8 mouse cellular contexts compared by ENCODE assay signal in the genomic region with DNA sequence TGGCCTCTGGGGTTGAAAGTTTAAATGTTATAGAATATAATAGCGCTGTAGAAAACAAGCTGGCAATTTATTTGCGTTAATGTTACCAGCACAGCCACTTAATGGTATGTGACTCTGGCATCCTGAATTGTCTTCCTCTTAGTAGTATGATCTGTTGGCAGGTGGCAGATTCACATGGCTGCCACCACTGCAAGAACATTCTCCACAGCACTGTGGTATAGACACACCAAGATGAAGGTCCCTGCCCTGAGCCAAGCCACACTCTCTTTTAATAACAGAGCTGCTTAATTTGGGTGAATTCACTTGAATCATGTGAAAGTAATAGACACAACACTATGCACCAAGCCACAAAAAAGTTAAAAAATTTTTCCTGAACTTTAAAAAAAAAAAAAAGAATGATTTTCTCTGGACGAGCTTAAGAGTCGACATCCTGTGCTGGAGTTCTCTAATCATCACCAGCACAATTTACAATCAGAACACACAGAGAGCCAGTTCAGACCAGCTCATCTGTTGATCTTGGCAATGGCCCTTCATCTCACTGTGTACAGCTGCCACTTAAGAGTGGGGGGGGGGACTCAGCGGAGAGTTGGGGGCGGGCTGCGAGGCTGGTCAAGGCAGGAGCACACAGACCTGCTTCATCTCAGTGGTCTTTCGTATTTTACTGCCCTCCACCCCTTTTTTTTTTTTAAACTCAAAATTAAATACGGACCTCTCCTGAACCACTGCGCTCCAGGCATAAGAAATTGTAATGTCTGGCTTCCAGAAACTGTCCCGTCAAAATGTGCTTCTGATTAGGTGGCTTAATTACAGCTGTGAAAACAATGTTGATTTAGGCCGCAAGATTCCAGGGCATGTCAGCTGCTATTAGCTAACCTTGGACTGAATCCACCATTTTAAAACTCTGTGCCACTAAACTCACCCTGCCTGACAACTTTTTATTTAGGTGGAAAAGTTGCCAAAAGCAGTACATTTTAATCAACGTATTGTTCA.
DNase-seq lines count a peak whose midpoint lies in the region; ATAC-seq and TF ChIP-seq lines count a peak whose summit lies in the region.

No protein-coding gene starts in this region.

- no peaks in the 10 kb centered on the region for H3K36me3 ChIP-seq in kidney, embryonic 15.5 days

- peak overlapping the region; percentile 62 for H3K27ac ChIP-seq in kidney, embryonic 15.5 days

- ATAC-seq in kidney, embryonic 15.5 days (replicated peaks; ENCODE audit: low FRiP score): peak; percentile 87
- ATAC-seq in megakaryocyte progenitor cell, adult 5-6 weeks (replicated peaks; ENCODE audit: poor library complexity): no peak

- 40% methylated on average over 13 of the region's 13 CpGs for WGBS in kidney, embryonic 15.5 days

- peak; percentile 56 for DNase-seq in 3T3-L1 (ENCODE audit: low read depth, low spot score)
- peak; percentile 80 for DNase-seq in brain, embryonic 14.5 days (ENCODE audit: low read depth)
- peak; percentile 52 to 58 for DNase-seq in heart, adult 9 months (ENCODE audit: low spot score in 2 of 2)
- no peak for DNase-seq in thymus, postnatal 10 days (ENCODE audit: low spot score in 2 of 2)
- no peak for DNase-seq in natural killer cell, adult 2 months (ENCODE audit: low spot score in 2 of 2)
- no peak for DNase-seq in ovary, postnatal 10 days (ENCODE audit: low spot score)

- no peak for TF ChIP-seq POLR2A in brain, embryonic 14.5 days (IDR thresholded peaks at IDR 0.05; ENCODE audit: borderline replicate concordance, extremely low read depth, insufficient read depth, insufficient read length, poor library complexity, severe bottlenecking)

- TF ChIP-seq CTCF in brain, embryonic 14.5 days (IDR thresholded peaks at IDR 0.05; ENCODE audit: borderline replicate concordance, extremely low read depth, insufficient read depth, insufficient read length): no peak

- H3K4me1 ChIP-seq in kidney, embryonic 15.5 days: 0 out of 2 replicates have a peak, but pooled peaks cover 7% of the 10 kb centered on the region

- no peak overlapping the region for H3K4me3 ChIP-seq in kidney, embryonic 15.5 days (replicated peaks)

- H3K27me3 ChIP-seq in kidney, embryonic 15.5 days: no peaks in the 10 kb centered on the region

- H3K4me2 ChIP-seq in kidney, embryonic 15.5 days: peak overlapping the region; percentile 32

- no peaks in the 10 kb centered on the region for H3K9me3 ChIP-seq in kidney, embryonic 15.5 days (replicated peaks)

- H3K9ac ChIP-seq in kidney, embryonic 15.5 days: no peak overlapping the region

Comparison
In these comparisons a context has a peak if more than half of its experiments do, and no peak if none do; other contexts are left out.
1. DNase-seq: peak in 3T3-L1 (single experiment), brain, embryonic 14.5 days (single experiment) and heart, adult 9 months (2 of 2); none in thymus, postnatal 10 days (0 of 2), natural killer cell, adult 2 months (0 of 2) and ovary, postnatal 10 days (single experiment).